Mouse (Mus musculus) embryonic facial prominence, embryonic 15.5 days (tissue): ENCODE results near the gene Psd. TPM values are rescaled to one million over a fixed set of nuclear protein-coding genes. Genes with fewer than 3 reads are reported as not detected.

Source experiments
- ATAC-seq: fragments of 200-750 bp; cut with Nextera tagmentation; 2 replicates; pipeline ENCODE4 v1.8.0; 2017; ENCODE audit warnings: low read depth, moderate TSS enrichment; ENCODE audit not compliant: insufficient number of reproducible peaks, low FRiP score, low TSS enrichment
- H3K27ac ChIP-seq: fragments of 300-500 bp; sonication (generic); replicated peaks from 2 replicates; pipeline ENCODE4 v1.5.1; 2015; ENCODE audit warnings: mild to moderate bottlenecking, inconsistent platforms
- H3K27me3 ChIP-seq: fragments of 300-500 bp; sonication (generic); 2 replicates; pipeline ENCODE4 v1.6.1; 2015; ENCODE audit warnings: inconsistent platforms
- H3K36me3 ChIP-seq: fragments of 300-500 bp; sonication (generic); 2 replicates; pipeline ENCODE4 v1.6.1; 2015; ENCODE audit warnings: mild to moderate bottlenecking, inconsistent platforms
- H3K4me1 ChIP-seq: fragments of 300-500 bp; sonication (generic); 2 replicates; pipeline ENCODE4 v1.6.1; 2015; ENCODE audit warnings: inconsistent platforms
- H3K4me2 ChIP-seq: fragments of 300-500 bp; sonication (generic); replicated peaks from 2 replicates; pipeline ENCODE4 v1.6.1; 2015; ENCODE audit warnings: mild to moderate bottlenecking, inconsistent platforms
- H3K4me3 ChIP-seq: fragments of 300-500 bp; sonication (generic); replicated peaks from 2 replicates; pipeline ENCODE4 v1.5.1; 2015; ENCODE audit warnings: mild to moderate bottlenecking, inconsistent platforms
- H3K9ac ChIP-seq: fragments of 300-500 bp; sonication (generic); 2 replicates; pipeline ENCODE4 v1.6.1; 2015; ENCODE audit warnings: inconsistent platforms
- H3K9me3 ChIP-seq: fragments of 300-500 bp; sonication (generic); replicated peaks from 2 replicates; pipeline ENCODE4 v1.6.1; 2016; ENCODE audit warnings: inconsistent platforms
- WGBS: fragments of 180-500 bp; shearing (Covaris S2); methylation state at CpG from one replicate; pipeline ENCODE4 v1.1.7; 2015; 5-methylcytosine and 5-hydroxymethylcytosine counted together
- polyA plus RNA-seq: library from polyadenylated mRNA; unstranded; fragments of >200 nt; fragmentation: Nextera tagmentation; extraction: Ambion mirVana; gene quantifications from 2 replicates; pipeline ENCODE4 v1.2.1, GENCODE M21; 2015

Gene Psd
- polyA plus RNA-seq, 1 experiment from 2014 or later: 9.8 TPM

- no peak for ATAC-seq
- Histone ChIP-seq H3K27ac (peak overlapping the region; percentile 49; the same call in 1 of the 2 replicates), H3K36me3 (no peaks in the 10 kb centered on the region), H3K4me1 (peaks cover 62% of the 10 kb centered on the region), H3K4me2 (peak overlapping the region; percentile 83), H3K9ac (no peak overlapping the region), H3K4me3 (peak overlapping the region; percentile 54; the same call in 1 of the 2 replicates), H3K27me3 (peaks cover 99% of the 10 kb centered on the region), H3K9me3 (no peaks in the 10 kb centered on the region)
- WGBS: 12% methylated on average over 16 of the region's 16 CpGs
Measured at GRCm38 (mm10) chr19:46318586-46319378, 8.2 kb downstream of the Psd start.

DNA sequence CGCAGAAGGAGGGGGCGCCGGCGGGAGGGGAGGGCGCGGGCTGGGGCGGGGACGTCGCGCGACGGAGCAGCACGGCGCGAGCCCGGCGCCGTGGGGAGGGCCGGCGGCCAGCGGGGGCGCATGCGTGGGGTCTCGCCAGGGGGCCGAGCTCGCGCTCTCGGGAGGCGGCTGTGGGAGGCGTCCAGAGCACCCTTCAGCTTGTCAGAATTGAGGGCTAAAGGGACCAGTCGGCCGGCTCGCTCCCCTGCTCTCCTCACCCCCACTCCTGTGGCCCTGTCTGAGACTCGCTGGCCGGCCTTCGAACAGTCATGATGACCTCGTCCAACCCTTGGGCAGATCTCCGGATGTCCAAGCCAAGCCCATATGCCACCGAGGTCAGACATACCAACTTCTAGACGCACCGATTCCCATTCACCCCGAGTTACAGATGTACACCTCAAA, 8.9 kb downstream of the Psd start:
- no peak; the same call in 1 of the 2 replicates for ATAC-seq
- H3K4me3 ChIP-seq: peak overlapping the region; percentile 54
- H3K4me1 ChIP-seq: peaks cover 62% of the 10 kb centered on the region
- peak overlapping the region; percentile 33; the same call in 1 of the 2 replicates for H3K9ac ChIP-seq
- no peaks in the 10 kb centered on the region for H3K36me3 ChIP-seq
- no peak overlapping the region for H3K27ac ChIP-seq
- WGBS: under 1% methylated on average over 24 of the region's 42 CpGs
- H3K9me3 ChIP-seq: no peaks in the 10 kb centered on the region
- peak overlapping the region; percentile 83 for H3K4me2 ChIP-seq
- H3K27me3 ChIP-seq: peaks cover 99% of the 10 kb centered on the region

DNA sequence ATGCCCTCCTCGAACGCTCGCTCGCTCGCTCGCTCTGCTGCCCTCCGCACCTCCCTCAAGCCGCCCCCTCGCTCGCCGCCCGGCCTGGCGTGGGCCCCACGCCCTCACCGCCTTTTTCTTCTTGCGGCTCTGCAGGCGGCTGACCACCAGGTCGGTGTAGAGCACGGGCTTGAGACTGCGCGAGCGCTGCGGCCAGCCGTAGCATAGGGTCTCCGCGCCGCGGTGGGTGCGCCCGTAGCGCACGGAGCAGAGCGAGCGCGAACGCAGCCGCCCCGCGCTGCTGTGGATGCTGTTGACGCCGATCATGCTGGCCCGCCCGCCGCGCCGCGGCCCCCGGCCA, 9.4 kb downstream of the Psd start:
- no peak for ATAC-seq
- WGBS: 1% methylated on average over 47 of the region's 48 CpGs
- peak overlapping the region; percentile 33 for H3K9ac ChIP-seq
- H3K27ac ChIP-seq: no peak overlapping the region
- peaks cover 3% of the 10 kb centered on the region for H3K36me3 ChIP-seq
- H3K4me1 ChIP-seq: peaks cover 62% of the 10 kb centered on the region
- peak overlapping the region; percentile 54 for H3K4me3 ChIP-seq
- peak overlapping the region; percentile 83 for H3K4me2 ChIP-seq
- H3K27me3 ChIP-seq: peaks cover 97% of the 10 kb centered on the region
- no peaks in the 10 kb centered on the region for H3K9me3 ChIP-seq

DNA sequence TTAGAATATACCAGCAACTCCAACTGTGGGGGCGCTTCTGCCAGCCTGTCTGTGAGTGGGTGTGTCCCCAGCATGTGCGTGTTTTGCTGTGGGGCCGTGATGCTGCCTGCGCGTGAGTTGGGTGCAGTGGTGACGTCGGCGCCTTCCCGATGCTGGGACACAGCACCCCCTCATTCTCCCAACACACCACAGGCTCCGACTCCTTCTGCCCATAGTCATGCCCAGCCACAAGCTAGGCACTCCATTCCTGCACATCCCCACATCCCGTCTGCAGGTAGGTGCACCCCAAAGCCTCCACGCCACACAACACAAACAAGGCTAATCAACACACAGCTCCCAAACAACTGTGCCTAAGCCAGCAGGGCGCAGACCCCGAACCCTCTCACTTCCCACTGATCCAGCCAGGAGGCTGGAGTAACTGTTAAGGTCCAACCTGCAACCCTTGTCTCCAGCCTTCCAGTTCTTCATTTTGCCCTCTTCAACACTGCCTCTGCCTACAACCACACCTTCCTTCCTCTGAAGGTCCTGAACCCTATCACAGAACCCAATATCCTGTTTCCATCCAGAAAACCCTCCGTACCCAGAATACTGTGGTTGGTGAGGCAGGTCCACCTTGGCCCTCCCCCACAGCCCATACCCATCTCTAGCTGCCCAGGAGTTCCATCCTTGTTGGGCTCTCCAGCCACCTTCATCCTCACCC, 10.0 kb downstream of the Psd start:
- peaks cover 97% of the 10 kb centered on the region for H3K27me3 ChIP-seq
- H3K36me3 ChIP-seq: peaks cover 8% of the 10 kb centered on the region
- H3K9me3 ChIP-seq: no peaks in the 10 kb centered on the region
- peaks cover 57% of the 10 kb centered on the region for H3K4me1 ChIP-seq
- H3K27ac ChIP-seq: no peak overlapping the region
- no peak overlapping the region; the same call in 1 of the 2 replicates for H3K9ac ChIP-seq
- 25% methylated on average over 15 of the region's 15 CpGs for WGBS
- no peak for ATAC-seq
- peak overlapping the region; percentile 54 for H3K4me3 ChIP-seq
- peak overlapping the region; percentile 83 for H3K4me2 ChIP-seq

DNA sequence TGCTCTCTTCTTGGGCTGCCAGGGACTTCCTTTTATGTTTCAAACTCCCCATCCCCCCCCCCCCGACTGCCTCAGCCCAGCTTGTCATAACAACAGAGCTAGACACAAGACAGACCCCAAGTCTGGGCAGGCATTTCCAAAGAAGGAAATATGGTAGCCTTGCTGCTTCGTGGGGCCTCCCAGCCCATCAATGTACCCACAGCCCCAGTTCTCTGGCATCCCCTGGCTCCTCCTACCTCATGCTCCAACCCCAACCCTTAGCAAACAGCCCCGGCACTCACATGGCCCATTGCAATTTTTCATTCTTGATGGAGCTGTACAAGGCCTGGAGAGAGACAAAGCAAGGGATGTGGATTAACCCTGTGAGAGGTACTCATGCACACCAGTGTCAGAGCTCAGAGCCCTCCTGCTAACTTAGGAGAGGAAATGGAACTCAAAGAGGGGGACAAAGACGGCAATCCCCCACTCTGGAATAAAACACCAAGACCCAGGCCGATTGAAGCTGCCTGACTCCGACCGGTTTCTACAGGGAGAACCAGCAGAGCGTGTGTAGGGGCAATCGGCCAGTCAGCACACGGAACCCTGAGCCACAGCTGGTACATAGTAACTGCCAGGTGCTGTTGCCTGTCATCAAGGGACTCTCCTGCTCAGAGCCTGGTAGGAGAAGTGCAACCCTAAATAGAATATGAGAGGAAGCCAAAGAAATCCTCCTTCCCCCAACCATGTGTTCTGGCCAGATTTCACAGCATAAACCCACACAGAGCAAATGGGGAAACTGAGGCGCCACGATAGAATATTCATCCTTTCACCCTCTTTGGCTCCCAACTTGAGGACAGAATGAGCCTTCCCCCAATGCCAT, 11.0 kb downstream of the Psd start:
- WGBS: 49% methylated on average over 12 of the region's 12 CpGs
- H3K36me3 ChIP-seq: peaks cover 18% of the 10 kb centered on the region
- H3K4me1 ChIP-seq: peaks cover 48% of the 10 kb centered on the region
- H3K9me3 ChIP-seq: no peaks in the 10 kb centered on the region
- 0 out of 2 replicates have a peak overlapping the region, but pooled peaks have one; percentile 54 for H3K4me3 ChIP-seq
- H3K4me2 ChIP-seq: no peak overlapping the region
- H3K27me3 ChIP-seq: peaks cover 88% of the 10 kb centered on the region
- ATAC-seq: no peak
- no peak overlapping the region for H3K9ac ChIP-seq
- no peak overlapping the region for H3K27ac ChIP-seq

DNA sequence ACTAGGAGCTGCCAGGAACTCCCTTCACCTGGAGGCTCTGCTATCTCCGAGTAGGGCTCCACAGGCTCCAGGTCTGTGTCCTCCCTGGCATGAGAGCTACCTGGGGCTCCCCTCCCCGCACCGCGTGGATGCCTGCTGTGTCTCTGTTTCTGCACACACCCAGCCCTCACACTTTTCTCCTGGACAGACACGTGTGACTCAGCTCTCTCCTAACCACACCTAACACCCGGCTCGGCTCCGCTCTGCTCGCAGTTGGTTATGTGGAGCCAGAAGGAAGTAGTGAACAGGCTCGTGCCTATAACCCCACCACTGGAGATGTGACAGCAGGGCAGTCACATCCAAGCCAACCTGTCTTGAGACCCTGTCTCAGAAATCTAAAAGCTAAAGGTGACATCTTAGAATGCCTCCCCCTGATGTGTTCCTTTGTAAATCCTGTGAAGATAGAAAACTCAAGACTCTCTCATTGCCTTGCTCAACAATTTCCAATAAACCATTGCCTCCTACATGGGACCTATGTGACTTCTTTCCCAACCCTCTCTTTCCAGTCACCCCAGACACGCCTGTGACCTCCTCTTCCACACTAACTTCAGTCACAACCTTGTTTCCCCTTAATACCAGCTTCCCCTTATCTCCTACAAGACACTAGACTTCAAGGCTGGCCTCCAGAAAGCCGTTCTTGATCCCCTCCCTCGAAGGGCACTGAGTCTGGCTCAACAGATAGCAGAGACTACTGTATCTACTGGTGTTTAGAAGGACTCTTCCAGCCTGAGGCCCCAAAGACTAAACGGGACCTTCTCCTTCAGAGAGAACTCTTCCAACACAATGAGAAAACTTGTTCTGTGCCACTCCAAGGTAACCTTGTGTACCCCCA, 11.8 kb downstream of the Psd start:
- Histone ChIP-seq H3K36me3 (peaks cover 27% of the 10 kb centered on the region), H3K9ac (no peak overlapping the region), H3K27me3 (peaks cover 79% of the 10 kb centered on the region), H3K9me3 (no peaks in the 10 kb centered on the region), H3K4me2 (no peak overlapping the region), H3K4me1 (peaks cover 47% of the 10 kb centered on the region), H3K27ac (no peak overlapping the region), H3K4me3 (no peak overlapping the region)
- ATAC-seq: no peak
- WGBS: 35% methylated on average over 14 of the region's 14 CpGs

- no peak overlapping the region for H3K27ac ChIP-seq
- no peak overlapping the region for H3K9ac ChIP-seq
- H3K4me2 ChIP-seq: no peak overlapping the region
- no peak overlapping the region for H3K4me3 ChIP-seq
- no peaks in the 10 kb centered on the region for H3K9me3 ChIP-seq
- WGBS: 14% methylated on average over 18 of the region's 18 CpGs
- H3K36me3 ChIP-seq: peaks cover 32% of the 10 kb centered on the region
- peaks cover 46% of the 10 kb centered on the region for H3K4me1 ChIP-seq
- ATAC-seq: no peak
- peaks cover 74% of the 10 kb centered on the region for H3K27me3 ChIP-seq
Measured at GRCm38 (mm10) chr19:46314151-46314601, 12.8 kb downstream of the Psd start.

DNA sequence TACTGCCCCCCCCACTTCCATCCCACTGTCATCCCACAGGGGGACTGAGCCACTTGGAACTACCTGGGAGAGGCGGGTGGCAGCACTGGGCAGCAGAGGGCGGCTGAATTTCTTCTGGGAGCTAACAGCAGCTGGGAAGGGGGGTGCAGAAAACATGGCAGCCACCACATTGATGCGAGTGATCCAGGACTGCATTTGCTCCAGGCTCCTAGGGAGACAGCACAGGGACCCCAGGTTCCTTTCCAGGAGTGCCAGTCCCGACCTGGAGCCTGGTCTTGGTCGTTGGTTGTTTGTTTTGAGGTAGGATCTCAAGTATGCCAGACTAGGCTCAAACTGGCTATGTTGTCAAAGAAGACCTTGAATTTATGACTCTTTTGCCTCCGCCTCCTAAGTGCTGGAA, 13.4 kb downstream of the Psd start:
- Histone ChIP-seq H3K4me2 (no peak overlapping the region), H3K4me1 (peaks cover 46% of the 10 kb centered on the region), H3K27me3 (peaks cover 68% of the 10 kb centered on the region), H3K9me3 (no peaks in the 10 kb centered on the region), H3K36me3 (peaks cover 33% of the 10 kb centered on the region), H3K9ac (no peak overlapping the region), H3K4me3 (no peak overlapping the region), H3K27ac (no peak overlapping the region)
- no peak for ATAC-seq
- WGBS: 70% methylated on average over 6 of the region's 6 CpGs

GRCm38 (mm10) chr19:46313116-46313515, 13.8 kb downstream of the Psd start:
- Histone ChIP-seq H3K4me3 (no peak overlapping the region), H3K27ac (no peak overlapping the region), H3K36me3 (peaks cover 38% of the 10 kb centered on the region), H3K9me3 (no peaks in the 10 kb centered on the region), H3K9ac (no peak overlapping the region), H3K4me1 (peaks cover 46% of the 10 kb centered on the region), H3K4me2 (no peak overlapping the region), H3K27me3 (peaks cover 66% of the 10 kb centered on the region)
- WGBS: 81% methylated on average over 9 of the region's 9 CpGs
- ATAC-seq: no peak

DNA sequence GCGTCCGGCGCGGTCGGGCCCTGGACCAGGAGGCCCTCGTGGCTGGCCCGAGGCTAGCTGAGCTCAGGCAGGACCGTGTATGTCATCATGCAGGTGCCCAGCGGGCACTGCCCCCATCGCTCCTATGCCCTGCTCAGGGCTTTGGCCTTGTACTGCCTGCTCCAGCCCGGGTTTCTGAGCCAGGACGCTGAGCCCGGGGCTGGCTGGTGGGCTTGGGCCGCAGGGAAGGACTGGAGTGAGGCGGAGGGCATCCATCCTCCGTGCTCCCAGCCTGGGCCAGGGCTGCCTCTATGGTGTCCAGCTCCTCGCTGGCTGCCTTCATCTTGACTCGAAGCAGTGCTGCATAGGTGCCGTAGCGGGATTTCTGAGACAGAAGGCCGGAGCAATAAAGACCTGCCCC, 14.4 kb downstream of the Psd start:
- H3K9me3 ChIP-seq: no peaks in the 10 kb centered on the region
- peaks cover 64% of the 10 kb centered on the region for H3K27me3 ChIP-seq
- no peak overlapping the region for H3K4me2 ChIP-seq
- 87% methylated on average over 21 of the region's 21 CpGs for WGBS
- ATAC-seq: no peak
- peaks cover 43% of the 10 kb centered on the region for H3K36me3 ChIP-seq
- H3K4me1 ChIP-seq: peaks cover 40% of the 10 kb centered on the region
- H3K9ac ChIP-seq: no peak overlapping the region
- no peak overlapping the region for H3K27ac ChIP-seq
- no peak overlapping the region for H3K4me3 ChIP-seq
